Mouse (Mus musculus): ENCODE results near the gene 4930539E08Rik. TPM values are rescaled to one million over a fixed set of nuclear protein-coding genes. Genes with fewer than 3 reads are reported as not detected.

Gene 4930539E08Rik
- polyA plus RNA-seq, 1 experiment from 2014 or later, result not detected

DNA sequence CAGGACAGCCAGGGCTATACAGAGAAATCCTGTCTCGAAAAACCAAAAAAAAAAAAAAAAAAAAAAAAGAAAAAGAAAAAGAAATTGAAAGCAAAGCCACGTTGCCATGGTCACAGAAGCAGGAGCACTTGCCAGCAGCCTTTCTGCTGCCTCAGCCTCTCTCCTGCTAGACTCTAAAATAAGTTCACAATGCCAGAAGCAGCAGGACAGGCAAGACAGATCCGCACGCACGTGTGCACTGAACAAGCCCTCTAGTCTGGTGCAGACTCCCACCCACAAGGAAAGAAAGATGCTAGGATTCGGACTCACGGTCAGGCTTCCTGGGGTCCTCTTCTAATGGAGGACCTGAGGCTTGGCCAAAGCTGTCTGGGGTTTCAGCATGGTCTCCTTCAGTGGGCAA lies 7.2 kb downstream of the 4930539E08Rik start:
- ATAC-seq (replicated peaks; ENCODE audit: insufficient number of reproducible peaks, low FRiP score, low TSS enrichment), result no peak
- H3K4me1 ChIP-seq (ENCODE audit: control insufficient read depth, insufficient read depth, low read length), result peaks cover 6% of the 10 kb centered on the region
- H3K4me3 ChIP-seq (ENCODE audit: low read depth, low read length), result no peak overlapping the region
- H3K27ac ChIP-seq (ENCODE audit: low read depth, low read length), result no peak overlapping the region
- WGBS (ENCODE audit: insufficient replicate concordance), result 85% methylated on average over 7 of the region's 7 CpGs
- H3K9me3 ChIP-seq (replicated peaks; ENCODE audit: control insufficient read depth, low read length), result no peaks in the 10 kb centered on the region
- H3K36me3 ChIP-seq (ENCODE audit: control insufficient read depth, insufficient read depth, low read length), result no peaks in the 10 kb centered on the region
- no peak overlapping the region for H3K9ac ChIP-seq (ENCODE audit: low read depth, low read length)
- peaks cover 18% of the 10 kb centered on the region for H3K27me3 ChIP-seq (ENCODE audit: control insufficient read depth, insufficient read depth, low read length)
- H3K4me2 ChIP-seq, result no peak overlapping the region

DNA sequence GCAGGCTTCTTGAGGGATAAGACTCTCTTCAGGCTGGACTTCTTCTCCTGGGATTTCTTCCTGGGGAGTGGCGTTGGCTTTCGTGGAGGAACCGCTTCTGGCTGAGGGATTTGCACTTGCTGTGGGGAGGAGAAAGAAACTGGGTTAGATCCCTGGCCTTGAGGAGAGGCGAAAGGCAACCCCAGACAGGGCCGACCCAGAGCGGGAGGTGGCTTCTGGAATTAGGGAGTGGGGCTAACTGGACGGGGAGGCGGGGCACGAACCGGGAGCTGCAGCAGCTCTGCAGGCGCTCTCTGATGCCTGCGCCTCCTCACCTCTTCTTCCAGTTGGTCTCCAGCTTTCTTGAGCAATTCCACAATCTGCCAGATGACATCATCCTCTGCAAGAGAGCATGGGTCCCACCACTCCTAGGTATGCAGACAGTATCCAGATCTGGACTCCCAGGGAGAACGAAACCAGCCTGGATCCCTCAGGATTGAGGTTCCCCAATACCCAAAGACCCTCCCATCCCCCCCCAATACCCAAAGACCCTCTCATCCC lies 9.7 kb downstream of the 4930539E08Rik start:
- no peak overlapping the region for H3K9ac ChIP-seq (ENCODE audit: low read depth, low read length)
- no peaks in the 10 kb centered on the region for H3K36me3 ChIP-seq (ENCODE audit: control insufficient read depth, insufficient read depth, low read length)
- H3K4me2 ChIP-seq, result no peak overlapping the region
- H3K4me1 ChIP-seq (ENCODE audit: control insufficient read depth, insufficient read depth, low read length), result peaks cover 6% of the 10 kb centered on the region
- ATAC-seq (replicated peaks; ENCODE audit: insufficient number of reproducible peaks, low FRiP score, low TSS enrichment), result no peak
- 68% methylated on average over 13 of the region's 13 CpGs for WGBS (ENCODE audit: insufficient replicate concordance)
- H3K27ac ChIP-seq (ENCODE audit: low read depth, low read length), result no peak overlapping the region
- H3K4me3 ChIP-seq (ENCODE audit: low read depth, low read length), result no peak overlapping the region
- peaks cover 18% of the 10 kb centered on the region for H3K27me3 ChIP-seq (ENCODE audit: control insufficient read depth, insufficient read depth, low read length)
- H3K9me3 ChIP-seq (replicated peaks; ENCODE audit: control insufficient read depth, low read length), result no peaks in the 10 kb centered on the region

DNA sequence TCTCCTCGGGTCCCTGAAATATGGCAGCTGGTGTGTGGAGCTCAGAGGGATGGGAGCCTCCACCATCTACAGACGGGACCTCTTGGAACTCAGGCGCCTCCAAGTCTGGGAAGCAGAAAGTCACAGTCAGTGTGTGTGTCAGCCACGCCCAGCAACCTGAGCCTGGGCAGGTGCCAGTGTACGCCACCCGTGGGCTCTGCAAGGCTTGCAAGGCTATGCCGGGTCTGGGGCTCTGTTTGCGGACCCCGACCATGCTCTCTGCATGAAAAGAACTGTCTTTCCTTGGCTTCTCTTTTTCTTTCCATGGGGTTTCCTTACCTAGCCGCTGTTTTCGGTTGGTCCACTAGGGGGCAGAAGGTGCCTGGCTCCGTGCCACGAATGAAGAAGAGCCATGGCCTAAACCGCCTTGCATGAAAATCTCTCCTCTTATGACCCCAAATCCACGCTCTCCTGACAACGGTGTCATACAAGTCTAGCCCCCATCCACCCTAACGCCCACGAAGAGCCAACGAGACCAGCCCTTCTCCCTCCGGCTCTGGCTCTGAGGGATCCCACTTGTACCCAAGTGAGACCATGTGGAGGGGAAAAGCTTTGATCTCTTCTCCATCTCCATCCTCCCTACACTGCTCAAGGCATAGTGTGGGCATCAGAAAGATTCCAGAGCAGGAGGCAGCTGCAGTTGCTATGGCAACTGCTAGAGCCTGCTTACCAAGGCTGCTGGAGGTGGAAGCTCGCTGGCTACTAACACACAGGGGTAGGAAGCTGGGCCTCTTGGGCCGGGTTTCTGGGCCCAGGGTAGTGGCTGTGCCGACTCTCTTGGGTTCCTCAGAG lies 10.4 kb downstream of the 4930539E08Rik start:
- Histone ChIP-seq H3K9me3 (replicated peaks; ENCODE audit: control insufficient read depth, low read length) (no peaks in the 10 kb centered on the region), H3K27ac (ENCODE audit: low read depth, low read length) (no peak overlapping the region), H3K4me1 (ENCODE audit: control insufficient read depth, insufficient read depth, low read length) (peaks cover 6% of the 10 kb centered on the region), H3K27me3 (ENCODE audit: control insufficient read depth, insufficient read depth, low read length) (peaks cover 14% of the 10 kb centered on the region), H3K9ac (ENCODE audit: low read depth, low read length) (no peak overlapping the region), H3K4me3 (ENCODE audit: low read depth, low read length) (no peak overlapping the region), H3K4me2 (no peak overlapping the region), H3K36me3 (ENCODE audit: control insufficient read depth, insufficient read depth, low read length) (no peaks in the 10 kb centered on the region)
- WGBS (ENCODE audit: insufficient replicate concordance), result 26% methylated on average over 23 of the region's 23 CpGs
- ATAC-seq (replicated peaks; ENCODE audit: insufficient number of reproducible peaks, low FRiP score, low TSS enrichment), result no peak; the same call in 1 of the 2 replicates

DNA sequence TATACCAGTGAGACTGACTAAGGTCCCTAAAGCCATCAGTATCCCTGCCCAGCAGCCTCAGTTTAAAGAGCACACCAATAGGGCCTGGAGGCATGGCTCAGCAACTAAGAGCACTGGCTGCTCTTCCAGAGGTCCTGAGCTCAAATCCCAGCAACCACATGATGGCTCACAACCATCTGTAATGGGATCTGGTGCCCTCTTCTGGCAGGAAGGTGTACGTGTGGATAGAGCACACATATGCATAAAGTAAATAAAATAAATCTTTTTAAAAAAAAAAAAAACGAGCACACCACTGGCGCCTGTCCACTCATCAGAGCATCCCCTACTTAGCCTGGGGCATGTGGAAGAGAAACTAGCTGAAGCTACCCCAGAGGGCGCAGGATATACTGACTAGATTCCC lies 13.6 kb downstream of the 4930539E08Rik start:
- ATAC-seq (replicated peaks; ENCODE audit: insufficient number of reproducible peaks, low FRiP score, low TSS enrichment), result no peak
- Histone ChIP-seq H3K36me3 (ENCODE audit: control insufficient read depth, insufficient read depth, low read length) (no peaks in the 10 kb centered on the region), H3K9me3 (replicated peaks; ENCODE audit: control insufficient read depth, low read length) (no peaks in the 10 kb centered on the region), H3K4me2 (no peak overlapping the region), H3K27me3 (ENCODE audit: control insufficient read depth, insufficient read depth, low read length) (0 out of 2 replicates have a peak, but pooled peaks cover 4% of the 10 kb centered on the region), H3K4me3 (ENCODE audit: low read depth, low read length) (no peak overlapping the region), H3K4me1 (ENCODE audit: control insufficient read depth, insufficient read depth, low read length) (peaks cover 8% of the 10 kb centered on the region), H3K27ac (ENCODE audit: low read depth, low read length) (no peak overlapping the region), H3K9ac (ENCODE audit: low read depth, low read length) (no peak overlapping the region)
- 67% methylated on average over 4 of the region's 4 CpGs for WGBS (ENCODE audit: insufficient replicate concordance)

DNA sequence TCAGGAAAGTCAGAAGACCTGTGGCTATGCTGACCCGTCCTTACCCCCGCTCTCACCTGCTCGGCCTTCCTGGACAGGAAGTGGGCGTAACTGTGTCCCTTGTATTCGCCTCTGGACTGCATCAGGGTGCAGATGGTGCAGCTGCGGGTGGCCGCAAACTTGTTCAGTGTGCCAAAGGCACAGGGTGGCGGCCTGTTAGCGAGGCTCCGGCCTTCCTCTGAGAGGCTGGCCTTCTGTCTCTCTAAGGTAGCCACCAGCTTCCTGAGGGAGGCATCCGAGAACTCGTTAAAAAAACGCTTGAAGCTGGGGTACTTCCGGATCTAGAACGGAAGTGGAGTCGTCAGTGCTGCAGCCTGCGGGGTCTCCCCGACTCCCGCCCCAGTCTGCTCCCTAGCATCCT lies 15.7 kb downstream of the 4930539E08Rik start:
- Histone ChIP-seq H3K27ac (ENCODE audit: low read depth, low read length) (no peak overlapping the region), H3K9me3 (replicated peaks; ENCODE audit: control insufficient read depth, low read length) (no peaks in the 10 kb centered on the region), H3K4me1 (ENCODE audit: control insufficient read depth, insufficient read depth, low read length) (peaks cover 2% of the 10 kb centered on the region), H3K9ac (ENCODE audit: low read depth, low read length) (no peak overlapping the region), H3K36me3 (ENCODE audit: control insufficient read depth, insufficient read depth, low read length) (no peaks in the 10 kb centered on the region), H3K4me2 (no peak overlapping the region), H3K4me3 (ENCODE audit: low read depth, low read length) (no peak overlapping the region), H3K27me3 (ENCODE audit: control insufficient read depth, insufficient read depth, low read length) (no peaks in the 10 kb centered on the region)
- ATAC-seq (replicated peaks; ENCODE audit: insufficient number of reproducible peaks, low FRiP score, low TSS enrichment), result no peak
- 61% methylated on average over 19 of the region's 19 CpGs for WGBS (ENCODE audit: insufficient replicate concordance)

DNA sequence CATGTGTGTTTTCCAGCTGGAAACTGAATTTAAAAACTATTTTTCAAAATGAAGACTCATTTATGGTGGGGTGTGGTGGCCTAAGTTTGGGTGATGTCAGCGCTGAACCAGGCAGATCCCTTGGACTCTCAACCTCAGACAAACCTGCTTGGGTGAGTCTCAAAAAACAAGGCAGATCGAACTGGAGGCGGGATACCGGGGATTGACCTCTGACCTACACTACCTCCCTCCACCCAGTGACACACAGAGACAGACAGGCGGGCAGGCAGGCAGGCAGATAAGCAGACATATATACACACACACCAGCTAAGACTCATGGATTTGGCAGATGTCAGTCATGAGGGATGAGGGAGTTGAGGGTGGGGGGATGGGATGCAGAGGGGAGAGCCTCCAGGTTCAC lies 16.9 kb downstream of the 4930539E08Rik start:
- Histone ChIP-seq H3K9me3 (replicated peaks; ENCODE audit: control insufficient read depth, low read length) (no peaks in the 10 kb centered on the region), H3K4me1 (ENCODE audit: control insufficient read depth, insufficient read depth, low read length) (peaks cover 2% of the 10 kb centered on the region; the same call in 1 of the 2 replicates), H3K36me3 (ENCODE audit: control insufficient read depth, insufficient read depth, low read length) (no peaks in the 10 kb centered on the region), H3K9ac (ENCODE audit: low read depth, low read length) (no peak overlapping the region), H3K4me2 (no peak overlapping the region), H3K4me3 (ENCODE audit: low read depth, low read length) (no peak overlapping the region), H3K27me3 (ENCODE audit: control insufficient read depth, insufficient read depth, low read length) (no peaks in the 10 kb centered on the region), H3K27ac (ENCODE audit: low read depth, low read length) (no peak overlapping the region)
- ATAC-seq (replicated peaks; ENCODE audit: insufficient number of reproducible peaks, low FRiP score, low TSS enrichment), result no peak
- 61% methylated on average over 5 of the region's 5 CpGs for WGBS (ENCODE audit: insufficient replicate concordance)

DNA sequence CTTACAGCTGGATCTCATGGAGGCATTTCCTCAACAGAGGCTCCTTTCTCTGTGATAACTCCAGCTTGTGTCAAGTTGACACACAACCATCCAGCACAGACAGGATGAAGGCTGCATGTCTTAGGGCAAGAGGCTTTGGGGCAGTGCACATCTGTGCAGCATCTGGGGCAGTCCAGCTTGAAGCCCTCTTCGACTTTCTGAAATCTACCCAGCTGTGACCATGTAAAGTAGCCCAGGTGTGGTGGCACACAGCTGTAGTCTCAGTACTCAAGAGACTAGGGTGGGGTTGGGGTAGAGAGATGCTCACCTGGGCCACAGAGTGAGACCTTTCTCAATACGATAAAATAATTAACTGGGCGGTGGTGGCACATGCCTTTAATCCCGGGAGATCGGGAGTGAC lies 17.3 kb downstream of the 4930539E08Rik start:
- Histone ChIP-seq H3K27me3 (ENCODE audit: control insufficient read depth, insufficient read depth, low read length) (no peaks in the 10 kb centered on the region), H3K27ac (ENCODE audit: low read depth, low read length) (no peak overlapping the region), H3K4me3 (ENCODE audit: low read depth, low read length) (no peak overlapping the region), H3K4me1 (ENCODE audit: control insufficient read depth, insufficient read depth, low read length) (peaks cover 2% of the 10 kb centered on the region; the same call in 1 of the 2 replicates), H3K9me3 (replicated peaks; ENCODE audit: control insufficient read depth, low read length) (no peaks in the 10 kb centered on the region), H3K4me2 (no peak overlapping the region), H3K9ac (ENCODE audit: low read depth, low read length) (no peak overlapping the region), H3K36me3 (ENCODE audit: control insufficient read depth, insufficient read depth, low read length) (no peaks in the 10 kb centered on the region)
- WGBS (ENCODE audit: insufficient replicate concordance), result 83% methylated on average over 5 of the region's 5 CpGs
- no peak for ATAC-seq (replicated peaks; ENCODE audit: insufficient number of reproducible peaks, low FRiP score, low TSS enrichment)

DNA sequence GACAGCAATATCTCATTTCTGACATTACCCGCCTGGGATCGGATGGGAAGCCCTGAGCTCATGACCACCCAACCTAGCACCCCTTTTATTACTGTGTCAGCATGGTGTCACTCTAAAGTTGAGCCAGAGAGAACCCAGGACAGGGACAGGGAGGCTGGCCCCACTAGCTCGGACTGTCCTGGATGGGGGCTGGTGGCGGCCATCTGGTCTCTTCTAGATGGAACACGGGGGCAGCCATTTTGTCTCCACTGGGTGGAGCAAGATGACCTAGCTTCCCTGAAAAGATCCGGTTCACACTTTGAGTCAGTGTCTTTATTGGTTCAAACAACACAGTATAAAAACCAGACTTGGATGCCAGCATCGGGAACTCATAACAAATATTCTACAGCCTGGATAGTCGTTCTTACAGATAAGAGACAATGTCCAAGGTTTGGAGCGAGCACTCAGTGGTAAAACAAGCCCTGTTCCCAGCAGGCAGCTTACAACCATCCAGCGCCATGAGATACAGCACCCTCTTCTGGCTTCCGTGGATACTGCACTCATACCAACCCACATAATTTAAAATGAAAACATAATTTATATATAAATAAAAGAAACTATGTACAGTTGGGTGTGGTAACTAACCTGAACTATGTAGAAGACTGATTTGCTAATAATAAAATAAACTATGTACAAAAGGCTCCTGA lies 18.9 kb downstream of the 4930539E08Rik start:
- no peak overlapping the region for H3K9ac ChIP-seq (ENCODE audit: low read depth, low read length)
- ATAC-seq (replicated peaks; ENCODE audit: insufficient number of reproducible peaks, low FRiP score, low TSS enrichment), result no peak
- no peaks in the 10 kb centered on the region for H3K9me3 ChIP-seq (replicated peaks; ENCODE audit: control insufficient read depth, low read length)
- no peaks in the 10 kb centered on the region for H3K27me3 ChIP-seq (ENCODE audit: control insufficient read depth, insufficient read depth, low read length)
- 92% methylated on average over 11 of the region's 11 CpGs for WGBS (ENCODE audit: insufficient replicate concordance)
- no peak overlapping the region for H3K27ac ChIP-seq (ENCODE audit: low read depth, low read length)
- no peak overlapping the region for H3K4me2 ChIP-seq
- H3K36me3 ChIP-seq (ENCODE audit: control insufficient read depth, insufficient read depth, low read length), result no peaks in the 10 kb centered on the region
- peaks cover 2% of the 10 kb centered on the region; the same call in 1 of the 2 replicates for H3K4me1 ChIP-seq (ENCODE audit: control insufficient read depth, insufficient read depth, low read length)
- no peak overlapping the region for H3K4me3 ChIP-seq (ENCODE audit: low read depth, low read length)
